Mouse (Mus musculus) lung, postnatal 0 days (tissue): Measurements from ENCODE around the gene Slc4a4.

Experiments used
- CTCF ChIP-seq: IDR thresholded peaks from 2 replicates; pipeline ENCODE4 v1.5.1; 2016; ENCODE audit warnings: antibody characterized with exemption, mild to moderate bottlenecking
- EP300 ChIP-seq: IDR thresholded peaks from 2 replicates; pipeline ENCODE4 v1.6.1; 2016; ENCODE audit warnings: antibody characterized with exemption, mild to moderate bottlenecking, control low read depth

- TF ChIP-seq CTCF (no peak), EP300 (no peak)
Observed at GRCm38 (mm10) chr5:89040814-89041213, 154.2 kb downstream of the Slc4a4 start.
